Mouse (Mus musculus) liver, adult 2 months (tissue): Measurements from ENCODE around the gene Gclm.

Experiments
- CTCF ChIP-seq: fragments of 200-500 bp; IDR thresholded peaks from 2 replicates; pipeline ENCODE4 v1.5.1; 2011; ENCODE audit warnings: low read depth, low read length, control low read depth
- POLR2A ChIP-seq: fragments of 200-500 bp; IDR thresholded peaks from 2 replicates; pipeline ENCODE4 v1.6.1; 2011; ENCODE audit warnings: low read length, control low read depth; ENCODE audit not compliant: insufficient read depth; ENCODE audit errors: extremely low read depth

- TF ChIP-seq CTCF (no peak), POLR2A (no peak)
Measured at GRCm38 (mm10) chr3:122291828-122292227, 46.5 kb downstream of the Gclm start.
